Mouse (Mus musculus): ENCODE results near the gene Slamf1. TPM values are rescaled to one million over a fixed set of nuclear protein-coding genes. Genes with fewer than 3 reads are reported as not detected.

The Slamf1 gene
- 0.04 and 0.09 TPM in 2 replicates for polyA plus RNA-seq (2012; rRNA removed)

GRCm38 (mm10) chr1:171766898-171767297 is at the start of gene Slamf1:
Gene Slamf1 (plus strand): TSS chr1:171767127.
- DNase-seq (ENCODE audit: low read depth), result no peak

DNA sequence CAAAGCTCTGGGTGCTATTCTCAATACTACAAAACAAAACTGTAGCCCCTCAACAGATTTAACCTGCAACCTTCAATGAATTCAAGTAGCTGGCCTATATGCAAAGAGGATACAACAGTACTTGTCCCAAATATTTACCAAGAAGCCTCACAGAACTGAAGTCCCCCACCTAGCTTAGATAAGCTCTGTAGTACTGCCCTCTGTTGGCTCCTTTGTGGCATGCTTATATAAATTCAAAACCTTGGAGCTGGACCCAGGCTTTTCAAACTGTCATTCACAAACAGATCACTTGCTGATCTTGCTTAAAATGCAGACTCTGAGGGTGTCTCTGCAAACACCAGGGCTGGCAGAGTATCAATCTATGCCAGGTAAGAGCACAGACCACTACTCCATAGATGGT is 35.7 kb upstream of the Slamf1 start:
- DNase-seq (ENCODE audit: low read depth), result no peak

- no peak for DNase-seq (ENCODE audit: low read depth)
These were observed 32.0 kb upstream of the Slamf1 start for GRCm38 (mm10) chr1:171734898-171735297.

- no peak for DNase-seq (ENCODE audit: low read depth)
These were observed 18.6 kb upstream of the Slamf1 start for GRCm38 (mm10) chr1:171748127-171748969.

DNA sequence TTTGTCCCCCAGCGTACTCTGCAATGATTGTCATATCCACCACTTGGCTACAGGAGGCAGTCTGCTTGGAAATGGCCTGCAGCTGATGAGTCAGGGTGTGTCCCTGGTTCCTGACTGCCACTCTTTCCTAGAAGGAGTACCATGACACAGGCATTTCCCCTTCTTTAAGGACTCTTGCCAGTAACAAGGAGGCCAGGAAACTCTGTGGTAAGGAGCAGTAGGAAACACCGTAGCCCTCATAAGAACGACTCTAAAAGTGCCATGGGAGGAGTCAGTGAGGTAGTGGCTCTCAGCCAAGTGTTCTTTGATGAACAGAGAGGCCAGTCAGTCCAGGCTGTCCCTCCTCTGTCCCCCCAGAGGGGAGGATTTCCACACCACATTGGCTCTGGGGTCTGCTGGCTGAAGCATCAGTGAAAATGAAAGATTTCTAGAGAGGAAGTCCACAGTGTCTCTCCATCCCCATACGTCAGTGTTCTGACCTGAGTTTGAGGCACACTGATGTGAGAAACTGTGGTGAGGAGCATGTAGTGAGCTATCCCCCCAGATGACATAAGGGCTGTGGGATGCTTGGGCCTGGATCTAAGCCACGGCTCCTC is 5.0 kb upstream of the Slamf1 start:
- DNase-seq (ENCODE audit: low read depth), result no peak

GRCm38 (mm10) chr1:171770996-171771395 is 4.1 kb downstream of the Slamf1 start:
- DNase-seq (ENCODE audit: low read depth), result no peak

- DNase-seq (ENCODE audit: low read depth), result no peak
These were observed 5.3 kb downstream of the Slamf1 start for GRCm38 (mm10) chr1:171772121-171772735.

DNA sequence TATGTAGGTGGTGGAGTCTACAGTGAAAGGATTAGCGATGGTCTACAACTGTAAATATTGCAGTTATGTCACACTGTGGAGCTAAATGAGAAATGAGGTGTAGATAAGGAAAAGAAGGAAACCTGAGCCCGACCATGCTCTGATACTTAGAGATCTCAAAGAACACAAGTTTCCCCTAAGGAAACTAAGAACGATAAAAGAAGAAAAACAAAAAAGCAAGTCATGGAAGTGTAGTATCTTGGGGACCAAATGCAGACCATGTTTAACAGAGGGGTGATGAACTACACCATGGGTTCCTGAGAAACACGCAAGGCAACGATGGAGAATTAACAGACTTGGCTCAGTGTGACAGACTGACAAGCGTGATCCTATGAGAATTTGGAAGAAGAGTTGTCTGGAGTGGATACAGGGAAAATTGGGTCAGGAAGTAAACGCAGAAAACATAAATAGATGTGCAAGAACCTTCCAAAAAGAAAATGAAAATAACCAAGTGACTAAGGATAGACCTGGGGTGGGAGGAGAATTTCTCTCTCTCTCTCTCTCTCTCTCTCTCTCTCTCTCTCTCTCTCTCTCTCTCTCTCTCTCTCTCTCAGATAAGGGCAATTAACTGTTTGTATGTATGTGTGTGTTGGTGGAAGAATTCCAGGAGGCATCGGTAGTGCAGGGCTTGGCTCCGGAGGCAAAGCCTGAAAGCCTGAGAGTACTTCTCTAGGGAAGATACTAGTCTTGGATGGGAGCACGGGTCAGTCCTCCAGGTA is 6.5 kb downstream of the Slamf1 start:
- DNase-seq (ENCODE audit: low read depth), result no peak

GRCm38 (mm10) chr1:171774266-171774665 is 7.3 kb downstream of the Slamf1 start:
- no peak for DNase-seq (ENCODE audit: low read depth)

- DNase-seq (ENCODE audit: low read depth), result no peak
These were observed 7.8 kb downstream of the Slamf1 start for GRCm38 (mm10) chr1:171774678-171775077.

GRCm38 (mm10) chr1:171775781-171776180 is 8.9 kb downstream of the Slamf1 start:
- no peak for DNase-seq (ENCODE audit: low read depth)

- DNase-seq (ENCODE audit: low read depth), result no peak
These were observed 10.1 kb downstream of the Slamf1 start for GRCm38 (mm10) chr1:171777026-171777425.

- no peak for DNase-seq (ENCODE audit: low read depth)
These were observed 15.5 kb downstream of the Slamf1 start for GRCm38 (mm10) chr1:171782287-171782915.

DNA sequence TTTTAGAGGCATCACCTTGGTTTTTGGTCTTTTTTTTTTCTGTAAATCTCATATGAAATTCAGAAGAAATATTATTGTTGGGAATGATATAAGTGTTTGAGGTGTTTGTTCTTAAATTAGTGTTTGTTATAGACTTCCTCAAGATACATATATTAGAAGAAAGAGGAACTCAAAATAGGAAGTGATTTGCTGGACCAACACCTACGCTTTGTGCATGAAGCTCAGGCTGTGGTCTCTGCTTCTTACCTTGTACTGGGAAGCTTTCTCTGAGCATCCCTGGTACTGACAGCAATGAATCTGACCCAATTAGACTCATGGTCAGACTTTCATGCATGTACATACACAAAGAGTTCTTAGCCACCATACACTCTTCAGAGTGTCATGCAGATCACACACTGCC is 18.9 kb downstream of the Slamf1 start:
- no peak for DNase-seq (ENCODE audit: low read depth)

DNA sequence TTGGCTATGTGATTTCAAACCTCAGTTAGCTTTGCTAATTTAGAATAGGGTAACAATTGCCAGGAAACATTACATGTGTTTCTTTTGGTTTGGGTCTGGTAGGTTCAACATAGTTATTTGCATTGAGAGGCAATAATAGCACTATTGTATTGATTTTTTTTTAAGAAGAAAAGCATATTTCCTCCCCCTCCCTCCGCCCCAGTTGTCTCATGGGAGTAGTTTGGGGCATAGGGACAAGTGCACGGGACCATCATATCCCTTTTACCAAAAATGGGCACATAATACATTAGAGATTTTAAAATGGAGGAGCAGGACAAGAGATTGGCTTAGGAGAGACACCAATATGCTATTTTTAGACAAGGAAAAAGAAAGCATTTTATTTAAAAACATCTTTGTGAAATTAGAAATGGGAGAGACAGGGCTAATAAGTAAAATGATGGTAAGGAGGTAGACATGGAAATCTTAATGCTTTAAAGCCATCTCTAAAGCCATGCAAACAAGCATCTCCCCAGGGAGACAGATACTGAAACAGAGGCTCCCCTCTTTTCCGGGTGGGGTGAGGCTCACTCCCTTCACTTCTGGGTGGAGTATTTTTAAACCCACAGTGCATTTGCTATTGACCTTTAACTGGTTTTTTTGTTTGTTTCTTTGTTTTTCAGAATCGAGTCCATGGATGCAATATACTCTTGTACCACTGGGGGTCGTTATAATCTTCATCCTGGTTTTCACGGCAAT is 20.5 kb downstream of the Slamf1 start:
- no peak for DNase-seq (ENCODE audit: low read depth)

DNA sequence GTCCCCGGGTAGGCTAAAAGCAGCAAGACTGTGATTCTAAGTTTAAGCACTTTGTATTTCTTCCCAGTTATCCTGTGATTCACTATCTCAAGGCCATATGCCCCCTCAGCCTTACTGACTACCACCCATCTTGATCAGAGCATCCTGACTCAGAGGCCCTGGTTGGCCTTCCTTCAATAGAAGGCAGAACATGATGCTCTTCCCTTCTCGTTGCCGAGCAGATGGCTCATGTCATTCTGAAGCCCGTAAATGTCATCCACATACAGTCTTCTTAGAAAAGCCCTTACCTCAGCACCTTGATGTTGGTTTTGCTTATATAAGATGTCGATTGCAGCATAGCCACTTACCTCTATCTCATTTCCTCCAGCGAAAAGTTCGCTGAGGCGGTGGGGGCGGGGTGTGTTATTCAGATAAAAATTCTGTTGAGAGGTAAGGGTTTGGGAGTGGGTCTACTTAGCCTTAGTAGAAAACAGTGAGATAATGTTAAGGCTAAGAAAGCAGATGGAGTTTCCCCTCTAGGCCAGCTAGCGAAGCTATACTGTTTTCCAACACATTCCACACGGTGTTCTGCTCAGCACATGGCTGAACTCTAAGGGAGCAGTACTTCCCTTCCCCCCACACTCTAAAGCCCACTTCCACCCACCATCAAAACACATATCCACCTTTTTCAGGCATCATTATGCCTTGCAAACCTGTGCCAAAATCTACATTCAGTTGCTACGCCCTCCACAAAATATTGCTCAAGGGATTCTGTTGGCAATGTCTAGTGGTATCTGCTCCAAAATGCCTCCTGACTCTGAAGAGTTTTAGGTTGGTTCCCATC is 21.7 kb downstream of the Slamf1 start:
- DNase-seq (ENCODE audit: low read depth), result no peak

GRCm38 (mm10) chr1:171789407-171789806 is 22.5 kb downstream of the Slamf1 start:
- no peak for DNase-seq (ENCODE audit: low read depth)

DNA sequence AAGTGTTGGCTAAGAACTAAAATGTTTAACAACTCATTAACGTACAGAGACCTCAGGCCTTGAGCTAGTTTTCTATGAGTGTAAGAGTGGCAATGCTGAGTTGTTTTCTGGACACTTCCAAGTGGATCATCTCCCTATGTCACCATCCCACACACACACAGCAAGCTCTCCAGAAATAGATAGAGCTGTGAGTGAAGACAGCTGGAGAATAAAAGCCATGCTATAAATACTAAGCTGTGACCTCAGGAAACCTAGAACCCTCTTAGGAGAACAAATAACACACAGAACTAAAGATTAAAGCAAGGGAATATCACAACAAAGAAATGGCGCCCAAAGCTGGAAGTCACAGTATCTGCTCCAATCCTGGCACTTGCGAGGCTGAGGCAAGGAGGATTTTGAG is 24.6 kb downstream of the Slamf1 start:
- no peak for DNase-seq (ENCODE audit: low read depth)

DNA sequence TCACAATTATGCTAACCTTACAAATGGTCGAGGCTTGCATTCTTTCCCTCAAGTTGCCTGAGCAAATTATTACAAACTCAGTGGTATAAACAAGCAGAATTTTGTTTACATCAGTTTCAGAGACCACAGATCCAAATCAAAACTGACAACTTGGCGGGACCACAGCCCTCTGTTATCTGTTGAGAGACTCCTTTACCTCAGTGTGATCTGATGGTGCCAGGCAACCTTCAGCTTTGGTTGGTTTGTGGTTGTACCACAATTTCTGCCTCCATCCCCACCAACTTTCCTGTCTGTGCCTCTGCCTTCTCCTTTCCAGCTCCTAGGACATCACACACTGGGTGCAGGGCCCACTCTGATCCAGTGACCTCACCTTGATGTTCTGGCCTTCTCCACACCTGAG is 29.3 kb downstream of the Slamf1 start:
- DNase-seq (ENCODE audit: low read depth), result no peak

DNA sequence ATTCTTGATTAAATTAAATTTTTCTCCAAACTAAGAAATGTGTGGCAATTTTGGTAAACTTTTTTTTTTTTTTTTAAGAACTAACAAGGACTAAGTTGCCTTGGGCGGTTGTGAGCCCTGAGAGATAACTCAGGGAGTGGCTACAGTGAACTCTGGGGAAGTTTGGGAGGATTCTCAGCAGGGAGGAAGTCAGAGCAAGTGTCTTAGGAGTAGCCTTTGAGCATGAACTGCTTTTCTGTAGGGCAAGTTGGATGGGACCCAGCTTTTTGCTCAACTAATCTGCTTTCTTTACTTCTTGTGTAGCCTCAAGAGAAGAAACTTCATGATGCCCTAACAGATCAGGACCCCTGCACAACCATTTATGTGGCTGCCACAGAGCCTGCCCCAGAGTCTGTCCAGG is 30.9 kb downstream of the Slamf1 start:
- no peak for DNase-seq (ENCODE audit: low read depth)
